Mouse (Mus musculus) megakaryocyte, embryonic 14.5 days (primary cell): ENCODE data around the gene Mrpl19.

Experiments used
- FLI1 ChIP-seq: IDR thresholded peaks from 2 replicates; pipeline ENCODE4 v1.6.1; 2012; ENCODE audit warnings: low read length, inconsistent platforms, mixed read lengths
- GATA1 ChIP-seq: IDR thresholded peaks from 3 replicates; pipeline ENCODE4 v1.6.1; 2012; ENCODE audit warnings: mixed read lengths, low read length, inconsistent platforms, borderline replicate concordance

GRCm38 (mm10) chr6:81944432-81944831, 21.3 kb downstream of the Mrpl19 start:
- TF ChIP-seq GATA1 (no peak), FLI1 (no peak)
